Mouse (Mus musculus) lung, embryonic 15.5 days (tissue): ENCODE measurements around the gene Timm22. TPM values are rescaled to one million over a fixed set of nuclear protein-coding genes. Genes with fewer than 3 reads are reported as not detected.

Experiments
- ATAC-seq: fragments of 200-750 bp; cut with Nextera tagmentation; 2 replicates; pipeline ENCODE4 v1.8.0; 2017; ENCODE audit warnings: moderate number of reproducible peaks, borderline replicate concordance; ENCODE audit not compliant: low FRiP score, low TSS enrichment; ENCODE audit errors: extremely low read depth
- H3K27ac ChIP-seq: fragments of 300-500 bp; sonication (generic); 2 replicates; pipeline ENCODE4 v1.5.1; 2015; ENCODE audit warnings: moderate library complexity, mild to moderate bottlenecking, inconsistent platforms
- H3K27me3 ChIP-seq: fragments of 300-500 bp; sonication (generic); 2 replicates; pipeline ENCODE4 v1.6.1; 2015; ENCODE audit warnings: inconsistent platforms
- H3K36me3 ChIP-seq: fragments of 300-500 bp; sonication (generic); 2 replicates; pipeline ENCODE4 v1.6.1; 2015; ENCODE audit warnings: inconsistent platforms
- H3K4me1 ChIP-seq: fragments of 300-500 bp; sonication (generic); 2 replicates; pipeline ENCODE4 v1.6.1; 2015; ENCODE audit warnings: inconsistent platforms
- H3K4me2 ChIP-seq: fragments of 300-500 bp; sonication (generic); 2 replicates; pipeline ENCODE4 v1.6.1; 2015; ENCODE audit warnings: inconsistent platforms, mild to moderate bottlenecking, moderate library complexity
- H3K4me3 ChIP-seq: fragments of 300-500 bp; sonication (generic); 2 replicates; pipeline ENCODE4 v1.5.1; 2015; ENCODE audit warnings: mild to moderate bottlenecking, inconsistent platforms
- H3K9ac ChIP-seq: fragments of 300-500 bp; sonication (generic); 2 replicates; pipeline ENCODE4 v1.6.1; 2015; ENCODE audit warnings: inconsistent platforms
- H3K9me3 ChIP-seq: fragments of 300-500 bp; sonication (generic); 2 replicates; pipeline ENCODE4 v1.6.1; 2016; ENCODE audit warnings: inconsistent platforms
- WGBS: fragments of 180-500 bp; shearing (Covaris S2); methylation state at CpG from one replicate; pipeline ENCODE4 v1.1.7; 2015; 5-methylcytosine and 5-hydroxymethylcytosine counted together
- polyA plus RNA-seq: library from polyadenylated mRNA; unstranded; fragments of >200 nt; fragmentation: Nextera tagmentation; extraction: Ambion mirVana; gene quantifications from 2 replicates; pipeline ENCODE4 v1.2.1, GENCODE M21; 2015

Timm22 gene
- polyA plus RNA-seq, 1 experiment from 2014 or later: 106 TPM

DNA sequence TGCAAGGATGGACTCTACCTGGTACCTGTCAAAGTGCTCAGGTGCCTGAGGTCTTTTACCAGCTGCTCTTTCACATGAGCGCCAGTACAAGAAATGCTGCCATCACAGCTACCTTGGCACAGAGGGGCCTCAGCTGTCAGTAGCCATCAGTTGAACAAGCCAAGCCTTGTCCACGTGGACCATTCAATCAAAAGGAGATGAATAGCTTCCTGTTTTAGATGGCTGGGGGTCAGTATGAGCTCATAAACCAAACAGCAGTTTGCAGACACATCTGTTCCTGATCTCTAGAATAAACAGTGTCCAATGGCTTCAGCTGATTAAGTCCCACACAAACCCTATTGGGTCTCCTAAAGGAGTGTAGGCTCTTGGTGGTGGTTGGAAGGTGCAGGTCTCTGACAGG, 9.2 kb downstream of the Timm22 start:
- Histone ChIP-seq H3K27ac (no peak overlapping the region), H3K4me1 (0 out of 2 replicates have a peak, but pooled peaks cover 3% of the 10 kb centered on the region), H3K4me2 (no peak overlapping the region), H3K27me3 (no peaks in the 10 kb centered on the region), H3K4me3 (no peak overlapping the region), H3K9ac (no peak overlapping the region), H3K36me3 (peaks cover 70% of the 10 kb centered on the region), H3K9me3 (no peaks in the 10 kb centered on the region)
- no peak for ATAC-seq
- WGBS: 42% methylated on average over 2 of the region's 2 CpGs

- H3K36me3 ChIP-seq: peaks cover 77% of the 10 kb centered on the region
- ATAC-seq: no peak
- 71% methylated on average over 8 of the region's 8 CpGs for WGBS
- H3K27ac ChIP-seq: 0 out of 2 replicates have a peak overlapping the region, but pooled peaks have one; percentile 14
- H3K4me1 ChIP-seq: 0 out of 2 replicates have a peak, but pooled peaks cover under 1% of the 10 kb centered on the region
- no peak overlapping the region for H3K4me3 ChIP-seq
- H3K4me2 ChIP-seq: no peak overlapping the region
- no peaks in the 10 kb centered on the region for H3K9me3 ChIP-seq
- H3K9ac ChIP-seq: no peak overlapping the region
- no peaks in the 10 kb centered on the region for H3K27me3 ChIP-seq
These were observed 11.7 kb downstream of the Timm22 start for GRCm38 (mm10) chr11:76418423-76418822.

DNA sequence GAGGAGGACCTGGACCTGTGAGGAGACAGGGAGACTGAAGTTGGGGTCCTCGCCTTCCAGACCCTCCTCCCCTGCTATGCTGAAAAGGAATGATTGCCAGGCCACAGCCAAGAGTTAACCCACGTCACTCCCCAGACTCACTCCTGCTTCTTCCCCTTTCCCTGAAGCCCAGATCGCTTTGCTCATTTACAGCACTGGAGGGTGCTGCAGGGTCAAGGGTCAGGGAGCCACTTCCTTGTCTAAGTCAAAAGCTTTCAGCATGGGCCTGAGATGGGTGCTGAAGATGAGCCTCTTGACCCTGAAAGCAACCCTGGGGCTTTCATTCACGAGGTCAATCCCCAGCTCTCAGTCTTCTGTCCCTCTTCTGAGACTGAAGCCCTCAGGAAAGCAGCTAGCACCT, 12.4 kb downstream of the Timm22 start:
- no peak overlapping the region for H3K4me2 ChIP-seq
- no peak for ATAC-seq
- no peak overlapping the region for H3K9ac ChIP-seq
- H3K9me3 ChIP-seq: no peaks in the 10 kb centered on the region
- no peaks in the 10 kb centered on the region for H3K4me1 ChIP-seq
- WGBS: 66% methylated on average over 4 of the region's 4 CpGs
- no peak overlapping the region for H3K4me3 ChIP-seq
- no peaks in the 10 kb centered on the region for H3K27me3 ChIP-seq
- 0 out of 2 replicates have a peak overlapping the region, but pooled peaks have one; percentile 14 for H3K27ac ChIP-seq
- H3K36me3 ChIP-seq: peaks cover 71% of the 10 kb centered on the region

GRCm38 (mm10) chr11:76420896-76421295, 14.1 kb downstream of the Timm22 start:
- H3K9me3 ChIP-seq: no peaks in the 10 kb centered on the region
- H3K36me3 ChIP-seq: peaks cover 59% of the 10 kb centered on the region
- no peak for ATAC-seq
- H3K4me2 ChIP-seq: no peak overlapping the region
- H3K27ac ChIP-seq: no peak overlapping the region
- 48% methylated on average over 4 of the region's 4 CpGs for WGBS
- peaks cover 12% of the 10 kb centered on the region; the same call in 1 of the 2 replicates for H3K4me1 ChIP-seq
- no peak overlapping the region for H3K9ac ChIP-seq
- H3K4me3 ChIP-seq: no peak overlapping the region
- H3K27me3 ChIP-seq: no peaks in the 10 kb centered on the region

GRCm38 (mm10) chr11:76425749-76426148, 19.0 kb downstream of the Timm22 start:
- Histone ChIP-seq H3K36me3 (peaks cover 22% of the 10 kb centered on the region; the same call in 1 of the 2 replicates), H3K27ac (peak overlapping the region; percentile 8; the same call in 1 of the 2 replicates), H3K4me3 (no peak overlapping the region), H3K9me3 (no peaks in the 10 kb centered on the region), H3K4me2 (no peak overlapping the region), H3K27me3 (no peaks in the 10 kb centered on the region), H3K4me1 (peaks cover 13% of the 10 kb centered on the region; the same call in 1 of the 2 replicates), H3K9ac (no peak overlapping the region)
- 54% methylated on average over 6 of the region's 6 CpGs for WGBS
- ATAC-seq: no peak

DNA sequence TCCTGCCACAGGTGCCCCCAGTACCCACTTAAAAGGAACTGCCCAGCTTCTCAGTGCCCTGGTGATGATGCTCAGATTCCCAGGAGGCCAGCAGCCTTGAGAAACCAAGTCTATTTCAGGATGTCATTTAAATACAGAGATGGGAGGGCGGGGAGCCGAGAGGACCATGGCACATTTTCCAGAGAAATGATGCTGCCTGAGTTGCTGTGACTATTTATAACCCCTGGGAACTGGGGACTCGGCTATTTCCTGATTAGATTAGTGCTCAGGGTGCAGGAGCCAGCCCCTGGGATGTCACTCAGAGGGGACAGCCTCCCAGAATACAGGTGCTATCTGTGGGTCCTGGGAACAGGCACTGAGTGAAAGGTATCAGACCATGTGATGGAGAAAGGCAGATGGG, 21.0 kb downstream of the Timm22 start:
- 71% methylated on average over 3 of the region's 3 CpGs for WGBS
- no peak for ATAC-seq
- Histone ChIP-seq H3K9ac (no peak overlapping the region), H3K9me3 (no peaks in the 10 kb centered on the region), H3K36me3 (peaks cover 9% of the 10 kb centered on the region; the same call in 1 of the 2 replicates), H3K27me3 (no peaks in the 10 kb centered on the region), H3K4me1 (peaks cover 13% of the 10 kb centered on the region; the same call in 1 of the 2 replicates), H3K4me2 (no peak overlapping the region), H3K27ac (no peak overlapping the region), H3K4me3 (no peak overlapping the region)

GRCm38 (mm10) chr11:76429046-76429445, 22.3 kb downstream of the Timm22 start:
- WGBS: 58% methylated on average over 4 of the region's 4 CpGs
- H3K27ac ChIP-seq: no peak overlapping the region
- no peaks in the 10 kb centered on the region for H3K9me3 ChIP-seq
- H3K27me3 ChIP-seq: no peaks in the 10 kb centered on the region
- H3K4me2 ChIP-seq: no peak overlapping the region
- 0 out of 2 replicates have a peak, but pooled peaks cover 5% of the 10 kb centered on the region for H3K36me3 ChIP-seq
- H3K9ac ChIP-seq: no peak overlapping the region
- no peak overlapping the region for H3K4me3 ChIP-seq
- ATAC-seq: no peak
- peaks cover 13% of the 10 kb centered on the region; the same call in 1 of the 2 replicates for H3K4me1 ChIP-seq

- no peak overlapping the region for H3K4me2 ChIP-seq
- H3K36me3 ChIP-seq: 0 out of 2 replicates have a peak, but pooled peaks cover 5% of the 10 kb centered on the region
- H3K9ac ChIP-seq: no peak overlapping the region
- H3K27me3 ChIP-seq: no peaks in the 10 kb centered on the region
- WGBS: 65% methylated on average over 7 of the region's 7 CpGs
- H3K9me3 ChIP-seq: no peaks in the 10 kb centered on the region
- ATAC-seq: no peak
- no peak overlapping the region for H3K4me3 ChIP-seq
- H3K4me1 ChIP-seq: peaks cover 16% of the 10 kb centered on the region; the same call in 1 of the 2 replicates
- no peak overlapping the region for H3K27ac ChIP-seq
These were observed 22.8 kb downstream of the Timm22 start for GRCm38 (mm10) chr11:76429556-76429955.

GRCm38 (mm10) chr11:76429966-76430631, 23.3 kb downstream of the Timm22 start:
- Histone ChIP-seq H3K9me3 (no peaks in the 10 kb centered on the region), H3K4me2 (no peak overlapping the region), H3K36me3 (no peaks in the 10 kb centered on the region), H3K4me1 (peaks cover 17% of the 10 kb centered on the region; the same call in 1 of the 2 replicates), H3K27me3 (no peaks in the 10 kb centered on the region), H3K9ac (no peak overlapping the region), H3K4me3 (no peak overlapping the region), H3K27ac (no peak overlapping the region)
- WGBS: 67% methylated on average over 6 of the region's 6 CpGs
- ATAC-seq: no peak

GRCm38 (mm10) chr11:76436009-76436408, 29.3 kb downstream of the Timm22 start:
- Histone ChIP-seq H3K4me2 (peak overlapping the region; percentile 66), H3K27ac (no peak overlapping the region), H3K4me1 (peaks cover 36% of the 10 kb centered on the region), H3K27me3 (no peaks in the 10 kb centered on the region), H3K4me3 (no peak overlapping the region), H3K9me3 (no peaks in the 10 kb centered on the region), H3K9ac (no peak overlapping the region), H3K36me3 (no peaks in the 10 kb centered on the region; the same call in 1 of the 2 replicates)
- no peak for ATAC-seq
- 77% methylated on average over 5 of the region's 5 CpGs for WGBS

DNA sequence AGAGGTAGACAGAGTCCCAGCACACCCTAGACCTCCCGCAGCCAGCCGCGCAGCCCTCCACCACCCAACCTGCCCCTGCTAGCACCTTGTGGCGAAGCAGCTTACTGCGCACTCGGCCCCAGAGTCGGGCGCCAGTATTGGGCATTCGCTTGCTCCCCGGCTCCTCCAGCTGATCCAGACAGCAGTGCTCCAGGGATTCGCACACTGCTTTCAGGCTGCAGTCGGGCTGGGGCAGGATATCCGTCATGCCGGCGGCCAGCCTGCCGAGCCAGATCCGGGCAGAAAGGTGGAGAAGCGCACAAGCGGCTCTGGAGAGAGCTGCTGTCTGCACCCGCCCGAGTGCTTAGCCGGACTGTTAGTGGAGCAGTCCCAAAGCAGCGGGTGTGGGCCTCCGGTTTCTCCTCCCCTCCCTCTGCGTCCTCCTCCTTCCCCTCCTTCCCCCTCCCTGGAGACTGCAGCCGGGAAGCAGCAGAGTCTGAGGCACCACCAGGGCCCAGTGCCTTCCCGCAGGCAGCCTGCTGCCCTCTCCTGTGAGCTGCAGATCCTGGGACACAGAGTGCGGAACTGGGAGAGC, 30.2 kb downstream of the Timm22 start:
- 7% methylated on average over 27 of the region's 28 CpGs for WGBS
- peak overlapping the region; percentile 21 for H3K9ac ChIP-seq

GRCm38 (mm10) chr11:76439666-76440065, 32.9 kb downstream of the Timm22 start:
- Histone ChIP-seq H3K27me3 (no peaks in the 10 kb centered on the region), H3K9ac (no peak overlapping the region), H3K4me2 (no peak overlapping the region), H3K4me3 (no peak overlapping the region), H3K4me1 (peaks cover 32% of the 10 kb centered on the region), H3K27ac (no peak overlapping the region), H3K36me3 (no peaks in the 10 kb centered on the region; the same call in 1 of the 2 replicates), H3K9me3 (no peaks in the 10 kb centered on the region)
- 22% methylated on average over 3 of the region's 3 CpGs for WGBS
- ATAC-seq: no peak

More for the DNA sequence above, 30.2 kb downstream of the Timm22 start:
- H3K4me1 ChIP-seq: peaks cover 36% of the 10 kb centered on the region
- peak overlapping the region; percentile 41 for H3K4me3 ChIP-seq
- no peaks in the 10 kb centered on the region for H3K9me3 ChIP-seq
- H3K4me2 ChIP-seq: peak overlapping the region; percentile 66
- ATAC-seq: peak; percentile 90
- H3K27me3 ChIP-seq: no peaks in the 10 kb centered on the region
- no peaks in the 10 kb centered on the region; the same call in 1 of the 2 replicates for H3K36me3 ChIP-seq
- peak overlapping the region; percentile 85 for H3K27ac ChIP-seq
